Mouse (Mus musculus): Measurements from ENCODE around the gene Cgn.

- TF ChIP-seq CTCF (IDR thresholded peaks at IDR 0.05; ENCODE audit: borderline replicate concordance, control insufficient read depth, extremely low read depth, insufficient read depth, low read length, poor library complexity) (no peak), POLR2A (IDR thresholded peaks at IDR 0.05; ENCODE audit: control insufficient read depth, extremely low read depth, insufficient read depth, low read length, poor library complexity) (no peak)
These were observed 9.9 kb upstream of the Cgn start for GRCm38 (mm10) chr3:94796181-94796580.
